Mouse (Mus musculus) MEL-GATA-1-ER (cell line): ENCODE measurements around the gene Bloc1s5.
"Not testable (repeated sequence)": the region's sequence is repeated elsewhere in the genome, so short reads cannot be mapped to it uniquely, and the experiment has no call there.

Source experiments
- DNase-seq: peaks from one replicate; pipeline ENCODE4 v3.0.0-alpha.2; 2012; ENCODE audit warnings: low read depth; ENCODE audit errors: extremely low read depth

The Bloc1s5 gene

GRCm38 (mm10) chr13:38634800-38635269 lies at the start of gene Bloc1s5:
Gene Bloc1s5 (minus strand): TSS chr13:38635109.
- peak; percentile 90 for DNase-seq

DNA sequence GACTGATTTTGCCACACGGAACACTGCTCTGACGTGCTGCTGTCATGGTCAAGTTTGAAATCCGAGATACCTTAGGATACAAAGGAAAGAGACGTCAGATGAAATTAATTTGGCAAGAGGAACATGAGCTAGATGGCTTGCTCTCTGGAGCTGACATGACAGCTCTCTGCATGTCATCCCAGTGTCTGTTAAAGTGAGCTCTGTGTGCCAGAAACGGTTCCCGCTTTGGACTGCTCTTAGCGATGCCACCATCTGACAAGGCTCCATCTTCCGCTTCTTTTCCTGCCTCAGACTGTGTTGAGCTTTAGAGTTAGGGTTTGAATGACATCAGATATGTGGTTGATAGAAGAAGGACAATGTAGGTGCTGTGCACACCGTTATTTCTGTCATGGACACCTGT lies 37.4 kb upstream of the Bloc1s5 start:
- no peak for DNase-seq

GRCm38 (mm10) chr13:38671451-38671850 lies 36.5 kb upstream of the Bloc1s5 start:
- not testable (repeated sequence) for DNase-seq

DNA sequence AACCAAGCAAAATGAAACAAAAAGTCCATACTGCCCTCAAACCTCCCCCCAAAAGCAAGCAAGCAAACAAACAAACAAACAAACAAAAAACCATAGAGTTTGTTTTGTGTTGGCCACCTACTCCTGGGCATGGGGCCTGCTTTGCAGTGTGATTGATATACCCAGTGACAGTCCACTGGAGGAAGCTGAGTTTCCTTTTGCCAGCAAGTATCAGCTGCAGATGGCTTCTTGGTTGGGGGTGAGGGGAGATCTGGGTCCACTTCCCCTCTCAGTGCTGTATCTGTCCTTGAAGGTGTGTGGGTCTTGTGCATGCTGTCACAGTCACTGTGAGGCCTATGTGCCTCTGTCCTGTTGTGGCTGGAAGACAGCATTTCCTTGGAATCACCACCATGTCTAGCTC lies 35.1 kb upstream of the Bloc1s5 start:
- DNase-seq, result no peak

- DNase-seq, result peak; percentile 44
Observed at GRCm38 (mm10) chr13:38668514-38668913, 33.6 kb upstream of the Bloc1s5 start.

- no peak for DNase-seq
Observed at GRCm38 (mm10) chr13:38664753-38665152, 29.8 kb upstream of the Bloc1s5 start.

- no peak for DNase-seq
Observed at GRCm38 (mm10) chr13:38659524-38660136, 24.7 kb upstream of the Bloc1s5 start.

GRCm38 (mm10) chr13:38658528-38659280 lies 23.8 kb upstream of the Bloc1s5 start, which contains the start of gene Eef1e1:
Gene Eef1e1 (minus strand): TSS chr13:38659058.
- DNase-seq, result peak; percentile 84

DNA sequence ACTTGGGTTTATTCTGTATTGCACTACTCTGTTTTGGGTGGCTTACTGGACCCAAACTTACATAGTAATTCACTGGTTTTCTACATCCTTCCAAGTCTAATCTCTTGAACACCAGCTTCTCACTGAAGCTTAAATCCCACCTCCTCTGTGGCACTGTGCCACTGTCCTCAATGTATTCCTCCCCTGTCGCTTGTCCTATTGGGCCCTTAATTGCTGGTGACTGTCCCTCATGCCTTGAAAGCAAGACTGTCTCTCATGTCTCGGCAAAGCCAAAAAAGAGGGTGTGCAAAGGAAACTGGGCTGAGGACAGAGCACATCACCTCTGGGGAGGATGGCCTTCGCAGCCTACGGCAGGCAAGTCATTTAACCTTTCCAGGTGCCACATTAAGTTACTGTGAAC lies 23.0 kb upstream of the Bloc1s5 start:
- DNase-seq, result peak; percentile 45

- DNase-seq, result no peak
Observed at GRCm38 (mm10) chr13:38650292-38650691, 15.4 kb upstream of the Bloc1s5 start.

DNA sequence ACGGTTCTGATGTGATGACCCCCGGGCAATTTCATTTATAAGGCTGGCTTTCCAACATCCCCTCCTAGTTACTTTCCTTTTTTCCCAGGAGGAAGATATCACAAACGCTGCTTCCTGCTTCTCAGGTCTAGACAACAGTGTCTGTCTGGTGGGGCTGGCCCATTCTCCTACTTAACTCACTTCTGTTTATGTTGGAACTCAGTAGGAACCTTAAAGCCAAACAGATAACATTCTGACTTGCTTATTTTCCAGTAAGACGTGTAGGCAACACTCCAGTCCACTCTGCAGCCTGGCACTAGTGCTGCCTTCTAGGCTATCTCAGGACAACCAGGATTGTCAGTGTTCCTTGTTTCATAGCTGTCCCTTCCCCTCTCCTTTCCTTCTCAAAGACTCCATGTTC lies 14.2 kb upstream of the Bloc1s5 start:
- no peak for DNase-seq

DNA sequence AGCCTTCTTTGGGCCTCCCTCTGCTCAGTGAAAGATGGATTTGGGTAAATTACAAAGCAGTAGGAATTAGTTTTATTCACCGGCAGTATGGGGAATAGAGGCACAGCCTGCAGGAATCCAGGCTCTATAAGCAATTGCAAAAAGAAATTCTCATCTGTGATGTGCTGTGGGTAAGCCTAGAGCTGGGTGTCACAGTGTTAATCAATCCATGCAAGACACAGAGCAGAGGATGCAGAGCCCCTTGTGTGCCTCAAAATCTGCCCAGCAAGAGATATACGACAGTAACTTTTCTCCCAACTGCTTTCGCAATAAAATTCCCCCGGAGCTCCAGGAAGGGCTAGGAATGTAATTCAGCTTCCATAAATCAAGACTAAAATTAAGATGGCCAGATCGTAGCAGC lies 6.5 kb upstream of the Bloc1s5 start:
- no peak for DNase-seq

- no peak for DNase-seq
Observed at GRCm38 (mm10) chr13:38640961-38641360, 6.1 kb upstream of the Bloc1s5 start.

DNA sequence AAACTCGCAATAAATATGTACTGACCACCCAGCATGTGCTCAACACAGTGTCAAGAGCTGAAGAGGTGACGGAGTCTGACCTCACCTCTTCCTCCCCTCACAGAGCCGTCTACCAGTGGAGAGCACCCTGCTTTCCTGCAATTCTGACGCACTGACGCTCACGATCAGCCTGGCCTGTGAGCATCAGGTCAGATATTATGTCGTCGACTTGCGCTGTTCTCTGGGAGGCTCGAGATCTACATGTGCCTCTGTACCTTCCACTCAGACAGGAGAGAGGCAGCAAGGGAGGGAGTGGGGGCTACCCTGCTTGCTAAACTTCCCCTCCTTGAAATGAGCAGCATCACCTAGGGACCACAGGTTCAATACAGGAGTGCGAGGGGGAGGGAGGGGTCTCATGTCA lies 3.8 kb upstream of the Bloc1s5 start:
- no peak for DNase-seq

- DNase-seq, result no peak
Observed at GRCm38 (mm10) chr13:38634256-38634799, 581 bp downstream of the Bloc1s5 start.

DNA sequence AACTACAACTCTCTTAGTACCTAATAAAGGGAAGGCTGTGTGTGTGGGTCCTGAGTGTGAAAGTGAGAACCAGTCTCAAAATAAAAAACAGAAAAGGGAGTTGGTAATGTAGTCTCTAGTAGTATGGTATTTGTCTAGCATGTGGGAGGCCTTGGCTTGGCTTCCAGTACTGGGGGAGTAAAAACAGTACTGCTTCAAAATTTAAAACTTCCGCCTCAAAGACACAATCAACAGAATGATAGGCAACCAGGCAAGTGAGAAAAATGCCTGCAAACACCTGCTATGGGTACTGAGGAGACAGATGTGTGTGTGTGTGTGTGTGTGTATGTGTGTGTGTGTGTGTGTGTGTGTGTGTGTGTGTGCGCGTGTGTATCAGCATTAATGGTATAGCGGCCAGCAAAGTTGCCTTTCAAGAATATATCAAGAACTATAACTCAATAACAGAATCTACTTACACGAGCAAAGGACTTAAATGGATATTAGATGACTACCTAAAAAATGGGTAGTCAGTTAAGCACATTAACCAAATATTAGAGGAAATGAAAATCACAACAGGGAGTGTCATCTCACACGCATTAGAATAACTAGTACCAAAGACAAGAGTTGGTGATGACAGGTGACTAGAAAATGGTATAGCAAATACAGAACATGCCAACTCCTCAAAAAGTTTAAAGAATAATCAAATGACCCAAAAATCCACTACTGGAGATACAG lies 1.5 kb downstream of the Bloc1s5 start:
- no peak for DNase-seq

DNA sequence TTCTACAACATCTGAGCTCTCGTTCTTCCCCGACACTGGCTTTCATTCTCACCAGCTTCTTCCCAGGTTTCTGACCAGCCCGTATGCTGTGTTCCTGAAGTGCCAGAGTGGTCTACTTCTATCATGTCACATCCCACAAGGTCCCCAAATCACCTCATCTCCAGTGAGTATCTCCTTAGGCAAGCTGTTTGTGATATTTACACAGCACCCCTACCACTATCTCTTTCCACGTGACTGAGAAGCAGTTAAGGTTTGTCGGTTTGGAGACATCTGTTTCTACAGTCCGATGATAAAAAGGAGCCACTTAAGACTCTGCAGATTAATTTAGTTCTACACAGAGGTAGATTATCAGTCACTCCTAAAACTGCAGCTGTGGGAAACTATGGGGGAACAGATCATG lies 2.4 kb downstream of the Bloc1s5 start:
- DNase-seq, result no peak

DNA sequence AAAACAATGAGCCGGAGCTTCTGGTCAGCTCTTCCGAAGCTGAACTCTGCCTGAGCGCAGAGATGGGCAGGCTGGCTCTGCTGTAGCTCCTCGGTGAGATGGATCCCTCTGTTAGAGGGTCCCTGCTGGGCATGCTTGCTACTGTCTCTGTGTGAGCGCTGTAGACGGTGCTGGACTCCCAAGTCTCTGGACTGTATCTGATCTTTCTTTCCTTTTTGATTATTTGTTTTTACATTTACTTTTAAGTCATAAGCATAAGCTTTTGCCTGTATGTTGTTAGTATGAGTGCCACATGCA lies 8.7 kb downstream of the Bloc1s5 start:
- DNase-seq, result no peak

DNA sequence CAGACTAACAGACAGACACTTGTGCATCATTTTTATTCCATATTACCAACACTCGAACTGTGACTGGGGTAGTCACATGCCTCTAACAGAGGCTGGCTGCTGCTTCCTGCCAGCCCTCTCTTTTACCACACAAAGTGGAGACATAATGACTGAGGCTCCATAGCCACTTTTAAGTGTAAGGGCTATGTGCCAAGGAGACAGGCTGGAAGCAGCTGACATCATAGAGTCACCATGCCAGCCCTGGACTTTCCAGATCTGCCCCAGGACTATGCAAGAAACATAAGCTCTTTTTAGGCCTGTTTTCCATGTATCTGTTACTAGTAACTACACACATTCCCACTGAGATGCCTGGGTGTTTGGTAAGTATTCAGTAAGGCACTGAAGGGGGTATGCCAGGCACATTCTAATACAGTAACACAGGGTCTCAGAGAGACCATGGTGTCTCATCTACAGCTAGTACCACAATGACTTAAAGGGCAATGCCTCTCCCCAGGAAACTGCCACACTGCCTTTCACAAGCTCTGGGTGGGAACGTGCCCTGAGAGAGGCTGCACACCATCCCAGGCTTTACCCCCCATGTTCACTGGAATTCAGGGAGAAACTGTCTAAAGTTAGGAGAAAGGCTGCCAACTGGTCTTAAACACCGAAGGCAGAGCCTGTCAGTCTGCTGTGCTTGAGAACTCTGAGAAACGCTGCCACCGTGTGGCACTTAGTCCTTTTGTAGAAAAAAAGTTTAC lies 9.2 kb downstream of the Bloc1s5 start:
- no peak for DNase-seq

DNA sequence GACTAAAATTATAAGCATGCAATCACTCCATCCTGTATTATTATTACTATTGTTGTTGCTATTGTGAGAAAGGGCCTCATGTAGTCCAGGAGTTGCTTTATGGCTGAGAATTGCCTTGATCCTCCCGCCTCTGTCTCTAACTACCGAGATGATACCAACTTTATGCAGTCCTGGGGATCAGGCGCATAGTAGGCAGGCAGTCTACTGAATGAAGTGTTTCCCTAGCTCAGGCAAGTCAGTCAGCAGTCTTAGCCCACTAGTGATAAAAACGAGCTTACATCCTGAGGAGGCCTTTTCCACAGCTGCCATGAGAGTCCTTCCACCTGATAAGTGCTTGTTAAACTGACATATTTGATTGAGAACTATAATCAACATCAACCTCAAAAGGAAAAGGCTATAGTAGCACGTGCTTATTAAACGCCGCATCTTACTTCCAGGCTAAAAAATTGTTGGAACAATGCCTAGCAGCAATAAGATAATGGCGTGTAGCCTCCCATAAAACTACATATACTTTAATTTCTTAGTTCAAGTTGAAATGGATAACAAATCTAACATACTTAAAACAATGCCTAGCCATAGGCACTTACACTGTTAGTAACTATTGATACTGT lies 10.5 kb downstream of the Bloc1s5 start:
- no peak for DNase-seq

DNA sequence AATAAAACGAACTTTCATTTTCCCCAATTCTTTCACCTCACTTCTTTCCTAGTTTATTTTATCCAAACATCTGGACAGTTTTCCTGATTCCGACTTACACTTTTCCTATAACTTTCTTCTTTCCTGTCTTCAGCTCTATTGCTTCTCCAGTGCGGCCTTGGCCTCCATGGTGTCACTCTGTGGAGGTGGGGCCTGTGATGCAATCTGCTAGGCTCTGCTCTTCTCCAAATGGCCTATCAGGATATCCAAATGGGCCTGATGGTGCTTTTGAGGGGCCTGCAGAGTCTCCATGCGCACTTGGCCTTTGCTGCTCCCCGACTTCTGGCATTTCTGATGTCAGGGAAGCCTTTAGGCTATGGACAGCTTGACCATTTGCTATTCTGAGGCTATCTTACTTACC lies 11.6 kb downstream of the Bloc1s5 start:
- no peak for DNase-seq
